Mouse (Mus musculus): ENCODE measurements at regions not wholly inside any gene's neighbourhood (a gene's known extent, or its start where the extent isn't known, plus 50 kb on each side); places are given as distances from the start of the nearest gene placed in this dataset.

- TF ChIP-seq CTCF (IDR thresholded peaks at IDR 0.05; ENCODE audit: borderline replicate concordance, insufficient read depth, low read depth, low read length): no peak
- TF ChIP-seq POLR2A (IDR thresholded peaks at IDR 0.05; ENCODE audit: borderline replicate concordance, insufficient read depth, low read length): no peak
These were observed 271.8 kb upstream of the Mad2l1 start for GRCm38 (mm10) chr6:66263429-66263828.
